Mouse (Mus musculus): ENCODE data around the gene Gpr153. TPM values are rescaled to one million over a fixed set of nuclear protein-coding genes. Genes with fewer than 3 reads are reported as not detected.

Gene Gpr153
- total RNA-seq (2023) = under 1 TPM; 0.44 TPM

DNA sequence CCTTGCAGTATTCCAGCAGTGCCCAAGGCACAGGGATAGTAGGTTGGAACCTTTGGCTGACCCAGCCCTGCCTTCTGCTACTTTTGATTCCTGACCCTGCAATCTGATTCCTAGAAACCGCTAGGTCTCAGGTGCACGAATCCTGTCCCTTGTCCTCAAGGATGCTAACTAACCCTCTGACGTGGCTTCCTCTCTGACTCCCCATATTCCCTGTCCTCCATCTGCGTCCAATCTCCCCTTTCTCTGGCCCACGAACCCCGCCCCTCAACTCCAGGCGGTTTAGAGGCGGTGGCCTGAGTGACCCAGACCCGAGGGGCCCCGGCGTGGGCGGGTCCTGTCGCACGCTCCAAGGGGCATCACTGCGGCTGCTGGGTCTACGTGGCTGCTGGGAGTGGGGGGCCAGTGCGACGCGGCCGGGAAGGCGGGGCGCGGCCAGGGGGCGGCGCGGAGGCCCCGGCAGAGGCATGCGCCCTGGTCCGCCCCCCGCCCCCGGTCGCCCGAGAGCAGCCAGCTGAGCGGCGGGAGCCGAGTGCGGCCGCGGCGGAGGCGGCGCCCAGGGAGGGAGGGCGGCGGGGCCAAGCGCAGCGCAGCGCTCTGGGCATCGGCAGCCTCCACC lies at the start of gene Gpr153:
Gene Gpr153, plus strand, starts transcription at position 612 of the 616 bp plus-strand sequence.

DNA sequence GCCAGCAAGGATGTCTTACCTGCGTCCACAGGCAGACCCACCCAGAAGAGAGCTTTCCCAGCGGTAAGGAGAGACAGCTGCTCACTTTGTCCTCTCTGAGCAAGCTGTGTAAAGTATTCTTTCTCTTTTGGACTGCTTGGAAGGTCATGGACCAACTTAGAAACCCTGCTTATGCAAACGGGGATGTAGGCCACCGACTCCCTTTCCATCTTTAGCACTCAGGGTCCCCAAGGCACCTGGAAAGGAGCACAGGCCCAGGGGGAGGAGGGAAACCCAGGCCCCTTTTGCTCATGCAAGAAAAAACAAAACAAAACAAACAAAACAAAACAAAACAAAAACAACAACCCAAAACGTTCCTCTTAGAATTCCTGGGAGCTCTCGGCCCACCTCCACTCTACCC lies 17.5 kb downstream of the Gpr153 start, which contains the start of gene Hes3:
Gene Hes3, minus strand, starts transcription at position 101 of the 400 bp plus-strand sequence.

DNA sequence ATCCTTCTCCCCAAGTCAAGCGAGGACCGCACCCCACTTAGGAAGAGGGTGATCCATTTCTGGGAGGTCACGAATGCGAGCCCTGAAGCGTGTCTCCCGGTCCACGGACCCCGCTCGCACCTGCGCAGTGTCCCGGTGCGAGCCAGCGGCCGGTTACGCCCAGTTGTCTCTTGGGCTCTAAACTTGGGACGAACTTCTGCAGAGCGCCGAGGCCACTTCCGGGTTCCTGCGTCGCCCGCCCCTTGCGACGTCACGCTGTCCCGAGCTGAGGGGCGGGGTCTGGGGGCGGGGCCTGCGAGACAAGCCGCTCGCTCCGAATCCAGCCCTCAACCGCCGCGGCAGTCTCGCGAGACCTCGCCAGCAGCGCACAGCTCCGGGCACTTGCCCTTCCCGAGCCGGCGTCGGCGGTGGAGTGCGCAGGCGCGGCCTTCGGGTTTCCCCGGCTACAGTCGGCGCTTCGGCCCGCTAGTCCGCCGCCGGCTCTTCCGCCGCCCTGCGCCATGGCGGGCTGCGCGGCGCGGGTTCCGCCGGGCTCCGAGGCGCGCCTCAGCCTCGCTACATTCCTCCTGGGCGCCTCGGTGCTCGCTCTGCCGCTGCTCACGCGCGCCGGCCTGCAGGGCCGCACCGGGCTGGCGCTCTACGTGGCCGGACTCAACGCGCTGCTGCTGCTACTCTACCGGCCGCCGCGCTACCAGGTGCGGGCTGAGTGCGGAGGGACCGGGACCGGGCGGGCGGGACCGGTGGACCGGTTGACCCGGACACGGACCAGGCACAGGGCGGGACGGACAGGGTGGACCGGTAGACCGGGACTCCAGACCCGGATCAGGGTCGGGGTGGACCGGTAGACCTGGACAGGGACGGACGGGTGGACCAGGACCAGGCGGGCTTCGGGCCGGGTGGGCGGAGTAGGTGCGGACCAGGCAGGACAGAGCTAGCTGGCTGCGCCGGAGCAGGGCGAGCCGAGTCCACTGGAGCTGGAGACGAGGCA lies 23.1 kb downstream of the Gpr153 start, which contains the start of gene Icmt:
Gene Icmt, plus strand, starts transcription at position 354 of the 988 bp plus-strand sequence.

DNA sequence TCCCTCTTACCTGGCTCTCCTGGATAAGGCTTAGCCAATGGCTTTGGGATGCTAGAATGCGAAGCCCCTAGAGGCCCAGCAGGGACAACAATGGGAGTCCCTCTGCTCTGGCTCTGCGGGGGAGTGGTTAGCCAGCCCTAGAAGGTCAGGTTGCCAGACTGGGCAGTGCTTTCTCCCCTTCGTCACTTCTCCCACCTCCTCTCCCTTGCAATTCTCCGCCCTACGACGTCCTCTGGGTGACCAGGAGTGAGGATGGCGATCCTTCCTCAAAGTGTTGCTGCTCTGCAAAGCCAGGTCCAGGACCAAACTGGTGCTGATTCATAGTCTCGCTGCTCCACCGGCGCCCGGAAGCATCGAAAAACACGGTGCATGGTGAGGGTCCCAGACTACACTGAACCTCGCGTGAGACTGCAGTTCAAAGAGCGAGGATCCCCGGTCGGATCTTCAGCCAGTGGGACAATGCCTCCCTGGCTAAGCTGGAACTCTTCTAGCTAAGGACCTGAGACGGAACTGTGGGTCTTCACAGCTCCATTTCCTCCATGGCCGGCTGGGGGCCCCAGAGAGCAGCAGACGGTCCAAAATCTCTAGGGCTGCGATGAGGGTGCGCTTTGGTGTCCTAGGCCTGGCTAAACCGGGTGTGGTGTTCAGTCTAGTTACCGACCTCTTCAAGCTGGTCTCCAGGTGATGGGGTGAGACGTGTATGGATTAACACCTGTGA lies 44.6 kb downstream of the Gpr153 start, which contains the start of gene Rnf207:
Gene Rnf207, minus strand, starts transcription at position 477 of the 718 bp plus-strand sequence.

DNA sequence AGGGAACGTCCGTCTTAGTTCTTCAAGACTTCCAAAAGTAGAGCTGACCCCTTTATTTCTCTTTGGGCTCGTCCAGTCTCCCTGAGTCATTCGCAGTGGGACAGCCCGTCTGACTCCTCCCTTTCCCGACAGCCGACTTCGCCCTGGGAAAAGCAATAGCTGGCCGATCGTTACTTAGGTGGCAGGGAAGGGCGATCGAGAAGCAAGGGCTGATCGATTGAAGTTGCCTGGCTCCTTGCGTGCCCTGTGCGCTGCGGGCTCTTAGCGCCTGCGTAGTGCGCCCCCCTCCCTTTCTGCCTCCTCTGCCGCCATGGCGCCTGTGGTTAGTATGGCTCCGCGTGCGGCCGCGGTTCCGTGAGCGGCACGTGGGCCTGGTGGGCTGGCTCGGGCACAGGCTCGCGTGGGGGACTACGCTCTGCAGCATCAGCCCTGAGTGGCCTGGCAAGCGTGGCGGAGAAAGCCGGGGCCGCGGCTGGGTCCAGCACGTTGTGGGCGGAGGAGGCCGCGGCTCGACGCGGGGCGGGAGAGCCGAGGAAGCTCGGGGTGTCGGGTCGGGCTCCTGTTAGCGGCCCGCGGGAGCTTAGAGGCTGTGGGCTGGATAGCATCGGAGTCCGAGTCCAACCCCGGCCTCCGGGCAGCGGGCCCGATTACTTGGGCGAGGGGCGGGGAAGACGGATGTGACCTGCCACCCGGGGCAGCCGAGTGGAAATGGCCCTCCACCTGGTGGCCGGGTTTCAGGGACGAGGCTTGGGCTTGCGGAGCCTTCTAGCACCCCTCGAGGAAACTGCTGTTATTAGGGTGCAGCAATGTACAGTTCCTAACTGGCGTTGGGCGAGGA lies 51.8 kb downstream of the Gpr153 start, which contains the start of gene Rpl22:
Gene Rpl22, plus strand, starts transcription at position 169 of the 838 bp plus-strand sequence.

Other genes starting within 250 kb of the Gpr153 start
- 10 to 100 TPM; 11.4 to 14.5 TPM for gene Zbtb48, start 246.6 kb upstream of the Gpr153 start, total RNA-seq (2023)
- gene Tas1r1, start 235.7 kb upstream of the Gpr153 start, total RNA-seq (2023) = under 1 TPM; 0.31 to 0.33 TPM
- gene Nol9, start 234.9 kb upstream of the Gpr153 start, total RNA-seq (2023) = 10 to 100 TPM; 11.5 to 14.5 TPM
- 1 to 10 TPM; 2.5 to 6.8 TPM for gene Plekhg5, start 201.7 kb upstream of the Gpr153 start, total RNA-seq (2023)
- gene Tnfrsf25, start 158.3 kb upstream of the Gpr153 start, total RNA-seq (2023) = under 1 TPM in 1 of 2 experiments, not detected in 1; 0.29 TPM
- under 1 TPM; 0.38 to 0.90 TPM for gene Espn, start 121.9 kb upstream of the Gpr153 start, total RNA-seq (2023)
- gene Hes2, start 115.4 kb upstream of the Gpr153 start, total RNA-seq (2023) = not detected
- gene Acot7, start 96.1 kb upstream of the Gpr153 start, total RNA-seq (2023) = 10 to 100 TPM; 26.6 to 35.1 TPM
- gene Hes3, start 17.4 kb downstream of the Gpr153 start, total RNA-seq (2023) = not detected
- gene Icmt, start 23.0 kb downstream of the Gpr153 start, total RNA-seq (2023) = 10 to 100 TPM; 11.7 to 12.1 TPM
- gene Rnf207, start 44.8 kb downstream of the Gpr153 start, total RNA-seq (2023) = not detected
- gene Rpl22, start 51.5 kb downstream of the Gpr153 start, total RNA-seq (2023) = 100 to 1,000 TPM; 266 to 319 TPM
- not detected for gene Chd5, start 64.4 kb downstream of the Gpr153 start, total RNA-seq (2023)
- under 1 TPM; 0.71 to 0.78 TPM for gene Nphp4, start 202.5 kb downstream of the Gpr153 start, total RNA-seq (2023)
- 100 to 1,000 TPM; 103 to 108 TPM for gene Kcnab2, start 203.6 kb downstream of the Gpr153 start, total RNA-seq (2023)